8 mouse cellular contexts compared by ENCODE assay signal in the genomic region with DNA sequence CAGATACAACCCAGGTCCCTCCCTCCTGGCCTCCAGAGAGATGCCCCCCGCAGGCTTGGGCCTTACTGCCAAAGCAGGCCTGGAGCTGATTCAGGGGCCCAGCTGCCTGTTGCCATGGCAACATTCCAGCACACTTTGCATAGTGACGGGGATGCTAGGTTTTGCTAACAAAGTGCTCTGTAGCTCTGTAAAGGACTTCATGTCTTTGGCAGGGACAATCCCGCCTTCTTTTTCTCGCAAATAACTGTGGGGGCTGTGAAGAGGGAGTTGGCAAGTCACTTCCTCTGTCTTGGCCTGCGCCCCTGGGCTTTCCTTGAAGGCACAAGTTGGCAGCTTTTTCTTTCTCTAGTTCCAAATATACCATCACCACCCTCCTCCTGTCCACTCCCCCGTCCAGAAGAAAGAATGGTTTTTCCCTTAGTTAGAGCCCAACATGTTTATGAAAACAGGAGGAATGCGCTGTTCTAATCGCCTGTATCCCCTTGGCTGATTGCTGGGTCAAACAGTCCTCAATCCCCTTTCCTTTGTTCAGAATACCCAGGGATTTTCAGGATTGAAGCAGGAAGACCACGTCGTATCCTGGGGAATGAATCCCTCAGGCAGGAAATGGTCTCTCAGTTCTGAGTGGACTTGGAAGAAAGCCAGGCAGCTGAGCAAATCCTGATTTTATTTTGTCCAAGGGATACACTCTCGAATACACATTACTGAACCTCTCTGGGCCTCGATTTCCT.
DNase-seq lines count a peak whose midpoint lies in the region; ATAC-seq lines count a peak whose summit lies in the region.

No protein-coding gene starts in this region.

- H3K27ac ChIP-seq in hindbrain, embryonic 14.5 days: peak overlapping the region; percentile 73

- no peaks in the 10 kb centered on the region for H3K36me3 ChIP-seq in hindbrain, embryonic 14.5 days (replicated peaks; ENCODE audit: control insufficient read depth, insufficient read depth)

- H3K4me3 ChIP-seq in hindbrain, embryonic 14.5 days (replicated peaks; ENCODE audit: low read length): no peak overlapping the region

- peak; percentile 42 for DNase-seq in NIH3T3 (ENCODE audit: low read depth)
- peak; percentile 75 to 80 for DNase-seq in cerebellum, postnatal 10 days
- DNase-seq in frontal cortex, postnatal 14 days (ENCODE audit: low spot score in 2 of 2): peak; percentile 44 to 74
- peak; percentile 68 for DNase-seq in hindbrain, embryonic 14.5 days (ENCODE audit: low spot score)
- DNase-seq in left cerebral cortex, postnatal 14 days (ENCODE audit: low spot score in 2 of 2): peak; percentile 76 to 89
- peak; percentile 46 for DNase-seq in neural tube, embryonic 10.5 days (ENCODE audit: extremely low spot score, low spot score)
- no peak for DNase-seq in spleen, postnatal 10 days (ENCODE audit: low spot score in 2 of 2)
- DNase-seq in thymus, postnatal 4 days: no peak

- H3K9ac ChIP-seq in hindbrain, embryonic 14.5 days: no peak overlapping the region

- no peaks in the 10 kb centered on the region for H3K9me3 ChIP-seq in hindbrain, embryonic 14.5 days (ENCODE audit: control insufficient read depth, low read length)

- H3K4me1 ChIP-seq in hindbrain, embryonic 14.5 days (replicated peaks; ENCODE audit: control insufficient read depth, insufficient read depth, low read length): no peaks in the 10 kb centered on the region

- WGBS in hindbrain, embryonic 14.5 days: 28% methylated on average over 12 of the region's 12 CpGs

- intact Hi-C loops in left cerebral cortex, postnatal 14 days (cut with DNase I): no loop called here

- peak; percentile 89 for ATAC-seq in hindbrain, embryonic 14.5 days (ENCODE audit: low FRiP score)

- no peak overlapping the region for H3K4me2 ChIP-seq in hindbrain, embryonic 14.5 days (replicated peaks)

- peaks cover 17% of the 10 kb centered on the region for H3K27me3 ChIP-seq in hindbrain, embryonic 14.5 days (ENCODE audit: control insufficient read depth, insufficient read depth, low read length)

Comparison
In these comparisons a context has a peak if more than half of its experiments do, and no peak if none do; other contexts are left out.
1. DNase-seq: peak in NIH3T3 (single experiment), cerebellum, postnatal 10 days (2 of 2), frontal cortex, postnatal 14 days (2 of 2), hindbrain, embryonic 14.5 days (single experiment), left cerebral cortex, postnatal 14 days (2 of 2) and neural tube, embryonic 10.5 days (single experiment); none in spleen, postnatal 10 days (0 of 2) and thymus, postnatal 4 days (single experiment).